Mouse (Mus musculus): Measurements from ENCODE around the gene Sept9.
A peak's percentile ranks its signal among the peaks of the same experiment; 100 is the strongest.

The Sept9 gene

DNA sequence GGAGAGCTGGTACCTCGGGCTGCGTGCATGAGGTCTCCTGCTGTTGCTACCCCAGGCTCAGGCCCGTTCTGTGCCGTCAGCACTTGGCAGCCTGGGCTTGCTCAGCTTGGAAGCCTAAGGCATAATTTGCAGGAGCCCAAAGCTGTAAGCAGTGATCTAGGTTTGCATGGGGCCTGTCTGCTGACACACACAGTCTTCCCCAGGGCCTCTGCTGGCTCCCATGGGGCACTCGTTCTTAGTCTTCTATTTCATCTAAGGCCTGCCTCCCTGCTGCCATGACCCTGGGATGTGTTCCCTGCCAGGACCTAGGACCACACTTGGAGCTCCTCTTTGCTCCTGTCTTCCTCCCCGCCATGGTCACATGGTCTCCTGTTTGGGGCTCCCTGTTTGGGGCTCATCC is 21.7 kb downstream of the Sept9 start:
- no peak for DNase-seq (ENCODE audit: low read depth, low spot score)

DNA sequence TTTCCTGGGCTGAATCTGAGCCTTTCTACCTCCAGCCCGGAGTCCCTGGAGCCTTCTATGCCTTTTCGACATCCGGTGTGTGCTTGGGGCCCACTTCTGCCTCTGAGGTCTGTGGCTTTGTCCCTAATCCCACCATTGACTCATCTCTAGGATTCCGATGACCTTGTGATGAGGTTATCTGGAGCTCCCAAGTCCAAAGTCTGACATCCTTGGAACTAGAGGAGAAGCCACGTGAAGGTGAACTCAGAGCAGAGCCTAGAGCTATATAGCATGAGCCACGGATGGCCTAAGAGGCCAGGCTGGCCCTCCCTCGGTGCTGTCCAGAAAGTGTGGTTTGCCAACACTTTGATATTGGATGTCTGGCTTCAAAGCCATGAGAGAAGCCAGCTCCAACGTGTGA is 23.4 kb downstream of the Sept9 start:
- DNase-seq (ENCODE audit: low read depth, low spot score): no peak

DNA sequence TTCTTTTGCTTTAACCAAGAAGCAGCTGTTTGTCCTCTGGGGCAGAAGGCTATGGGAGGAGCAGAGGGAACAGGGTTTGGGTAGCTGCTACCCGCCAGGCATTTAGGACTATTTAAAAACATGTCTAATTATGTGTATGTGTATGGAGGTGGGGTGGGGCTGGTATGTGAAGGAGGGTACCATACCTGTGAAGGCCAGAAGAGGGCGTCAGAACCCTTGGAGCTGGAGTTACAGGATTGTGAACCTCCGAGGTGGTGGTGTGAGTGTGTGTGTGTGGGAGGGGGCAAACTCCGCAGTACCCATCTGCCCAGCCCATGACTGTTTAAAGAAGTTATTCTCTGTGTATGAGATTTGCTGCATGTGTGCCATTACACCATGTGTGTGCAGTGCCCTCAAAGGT is 25.3 kb downstream of the Sept9 start:
- DNase-seq (ENCODE audit: low read depth, low spot score): peak; percentile 80

DNA sequence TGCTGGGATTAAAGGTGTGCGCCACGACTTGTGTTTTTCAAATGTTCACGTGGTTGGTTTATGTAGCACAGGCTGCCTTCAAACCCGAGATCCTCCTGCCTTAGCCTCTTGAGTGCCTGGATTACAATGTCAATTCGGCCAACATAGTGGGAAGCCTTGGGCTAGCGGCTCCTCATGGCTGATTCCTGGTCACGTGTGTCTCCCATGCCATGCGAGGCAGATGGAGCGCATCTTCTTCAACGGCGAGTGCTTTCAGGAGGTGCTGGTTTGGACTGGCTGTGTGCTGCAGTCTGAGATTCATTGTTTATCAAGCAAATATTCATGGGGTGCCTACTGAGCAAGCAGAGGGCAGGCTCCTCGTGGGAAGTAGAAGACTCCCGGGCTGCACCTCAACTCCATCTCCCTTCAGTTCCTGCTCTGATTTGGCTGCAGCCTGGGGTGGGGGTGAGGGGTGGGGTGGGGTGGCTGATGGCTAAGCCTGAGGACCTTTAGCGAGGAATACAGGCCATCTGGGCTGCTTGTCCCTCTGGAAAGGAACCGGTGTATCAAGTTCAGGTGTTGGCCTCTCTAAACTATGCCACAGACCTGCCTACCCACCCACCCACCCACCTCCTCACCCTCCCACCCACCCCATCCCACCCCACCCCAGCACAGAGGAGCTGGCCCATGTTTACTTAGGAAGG is 26.2 kb downstream of the Sept9 start:
- DNase-seq (ENCODE audit: low read depth, low spot score): peak; percentile 49

GRCm38 (mm10) chr11:117226214-117226535 is 26.7 kb downstream of the Sept9 start:
- DNase-seq (ENCODE audit: low read depth, low spot score): no peak

- DNase-seq (ENCODE audit: low read depth, low spot score): no peak
These were observed 28.7 kb downstream of the Sept9 start for GRCm38 (mm10) chr11:117228139-117228538.

GRCm38 (mm10) chr11:117231551-117231950 is 32.1 kb downstream of the Sept9 start:
- DNase-seq (ENCODE audit: low read depth, low spot score): no peak

GRCm38 (mm10) chr11:117232032-117232431 is 32.6 kb downstream of the Sept9 start:
- no peak for DNase-seq (ENCODE audit: low read depth, low spot score)

GRCm38 (mm10) chr11:117232886-117233458 is 33.5 kb downstream of the Sept9 start:
- DNase-seq (ENCODE audit: low read depth, low spot score): no peak

- no peak for DNase-seq (ENCODE audit: low read depth, low spot score)
These were observed 34.4 kb downstream of the Sept9 start for GRCm38 (mm10) chr11:117233818-117234217.

DNA sequence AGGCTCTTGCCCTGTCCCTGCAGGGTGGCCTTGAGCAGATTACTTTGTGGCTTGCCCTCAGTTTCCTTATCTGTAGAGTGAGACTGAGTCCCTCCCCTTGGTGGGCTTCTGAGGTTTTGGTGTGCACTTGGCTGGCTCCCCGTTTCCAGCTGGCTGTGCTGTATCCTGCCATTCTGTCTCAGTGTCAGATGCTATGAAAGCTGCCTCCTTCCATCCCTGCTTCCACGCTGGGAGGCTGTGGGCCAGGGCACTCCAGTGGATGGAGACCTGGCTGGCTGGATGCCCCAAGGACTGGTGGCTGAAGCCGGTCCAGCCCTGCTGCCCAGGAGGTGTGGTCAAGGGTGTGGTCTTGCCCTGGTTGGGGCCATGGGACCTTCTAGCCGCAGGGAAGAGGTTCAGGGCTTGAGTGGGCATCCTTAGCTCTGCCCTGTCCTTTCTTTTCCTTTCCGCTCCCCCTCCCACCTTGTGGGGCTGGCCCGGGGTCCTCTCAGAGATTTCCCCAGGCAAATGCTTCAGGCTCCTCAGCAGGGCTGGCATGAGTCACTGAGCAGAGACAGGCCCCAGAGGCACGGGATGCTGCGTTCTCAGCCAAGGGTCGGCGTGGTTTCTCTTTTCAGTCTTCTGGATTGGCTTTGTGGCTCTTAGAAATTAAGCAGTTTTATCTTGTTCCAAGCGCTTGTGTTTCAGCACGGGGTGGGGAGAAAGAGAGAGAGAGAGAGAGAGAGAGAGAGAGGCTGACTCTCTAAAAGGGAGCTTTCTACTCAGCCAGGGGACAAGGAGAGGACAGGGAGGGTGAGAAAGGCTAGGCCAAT is 35.8 kb downstream of the Sept9 start:
- DNase-seq (ENCODE audit: low read depth, low spot score): no peak

GRCm38 (mm10) chr11:117235898-117236459 is 36.5 kb downstream of the Sept9 start:
- no peak for DNase-seq (ENCODE audit: low read depth, low spot score)

DNA sequence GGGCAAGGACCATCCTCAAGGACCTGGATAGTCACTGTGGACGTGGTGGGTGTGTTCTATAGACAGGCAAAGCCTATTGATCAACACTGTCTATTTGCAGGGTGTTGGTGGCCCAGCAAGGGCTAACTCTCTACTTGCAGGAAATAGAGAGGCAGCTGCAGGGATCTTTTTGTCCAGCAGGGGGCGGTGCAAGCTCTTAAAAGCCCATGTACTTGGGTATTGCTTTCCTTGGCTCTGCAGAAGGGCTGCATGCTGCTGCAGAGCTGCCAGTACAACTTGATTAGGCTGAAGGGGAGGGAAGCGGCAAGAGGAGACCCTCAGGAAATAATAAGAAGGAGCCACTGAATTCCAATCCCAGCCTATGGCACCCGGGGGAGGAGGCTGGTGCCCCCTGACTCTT is 38.7 kb downstream of the Sept9 start:
- DNase-seq (ENCODE audit: low read depth, low spot score): peak; percentile 89

- DNase-seq (ENCODE audit: low read depth, low spot score): no peak
These were observed 40.2 kb downstream of the Sept9 start for GRCm38 (mm10) chr11:117239617-117240016.

GRCm38 (mm10) chr11:117240322-117240721 is 40.9 kb downstream of the Sept9 start:
- DNase-seq (ENCODE audit: low read depth, low spot score): no peak

DNA sequence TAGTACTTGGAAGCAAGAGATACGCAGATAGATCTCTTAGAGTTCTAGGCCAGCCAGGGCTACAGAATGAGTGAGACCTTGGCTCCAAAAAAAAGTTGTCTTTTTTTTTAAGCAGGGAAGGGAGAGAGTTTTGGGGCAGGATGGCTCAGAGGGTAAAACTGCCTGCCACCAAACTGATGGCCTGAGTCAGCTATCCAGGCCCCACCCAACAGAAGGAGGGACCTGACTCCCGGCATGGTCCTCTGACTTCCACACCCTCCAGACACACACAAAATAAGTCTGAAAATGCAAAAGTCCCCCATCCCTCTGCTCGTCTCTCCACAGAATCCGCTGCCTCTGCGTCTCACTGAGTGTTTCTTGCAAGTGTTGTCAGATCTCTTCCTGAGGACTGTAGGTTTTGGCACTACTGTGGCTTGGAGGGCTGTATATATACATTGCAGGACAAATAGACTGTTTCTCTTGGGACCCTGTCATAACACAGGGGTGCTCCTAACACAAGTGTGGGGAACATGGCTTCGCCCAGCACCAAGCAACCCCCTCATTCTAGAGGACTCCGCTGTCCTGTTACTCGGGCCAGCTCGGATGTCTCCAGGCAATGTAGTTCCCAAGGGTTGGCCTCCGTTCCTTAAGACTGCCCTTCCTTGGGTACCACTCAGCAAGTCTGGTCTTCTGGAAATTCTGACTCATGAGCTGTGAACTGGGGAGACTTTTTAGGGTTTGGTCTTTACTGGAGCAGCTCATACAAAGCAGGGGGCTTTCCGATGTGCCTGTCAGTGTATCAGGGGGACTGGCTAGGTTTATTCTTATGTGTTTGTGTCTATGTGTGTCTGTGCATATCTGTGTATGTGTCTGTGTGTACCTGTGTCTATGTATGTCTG is 41.6 kb downstream of the Sept9 start:
- DNase-seq (ENCODE audit: low read depth, low spot score): no peak

- no peak for DNase-seq (ENCODE audit: low read depth, low spot score)
These were observed 43.1 kb downstream of the Sept9 start for GRCm38 (mm10) chr11:117242339-117243084.

DNA sequence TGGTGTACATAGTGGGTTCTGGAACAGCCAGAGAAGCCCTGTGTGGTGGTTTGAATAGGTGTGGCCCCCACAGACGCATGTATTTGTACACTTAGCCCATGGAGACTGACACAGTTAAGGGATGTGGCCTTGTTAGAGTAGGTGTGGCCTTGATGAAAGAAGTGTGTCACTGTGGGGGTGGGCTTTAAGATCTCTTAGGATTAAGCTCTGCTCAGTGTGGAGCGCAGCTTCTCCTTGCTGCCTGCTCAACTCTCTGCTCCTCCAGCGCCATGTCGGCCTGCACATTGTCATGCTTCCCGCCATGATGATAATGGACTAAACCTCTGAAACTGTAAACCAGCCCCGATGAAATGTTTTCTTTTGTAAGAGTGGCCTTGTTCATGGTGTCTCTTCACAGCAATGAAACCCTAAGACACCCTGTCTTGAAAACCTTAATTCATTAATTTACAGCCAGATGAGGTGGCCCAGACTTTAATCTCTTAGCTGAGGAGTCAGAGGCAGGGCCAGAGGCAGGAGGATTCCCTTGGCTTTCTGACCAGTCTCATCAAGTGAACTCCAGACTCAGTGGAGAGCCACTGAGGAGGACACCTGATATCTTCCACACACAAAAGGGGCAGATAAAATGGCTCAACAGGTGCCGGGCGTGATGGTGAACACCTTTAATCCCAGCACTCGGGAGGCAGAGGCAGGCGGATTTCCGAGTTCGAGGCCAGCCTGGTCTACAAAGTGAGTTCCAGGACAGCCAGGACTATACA is 44.3 kb downstream of the Sept9 start:
- DNase-seq (ENCODE audit: low read depth, low spot score): peak; percentile 71

DNA sequence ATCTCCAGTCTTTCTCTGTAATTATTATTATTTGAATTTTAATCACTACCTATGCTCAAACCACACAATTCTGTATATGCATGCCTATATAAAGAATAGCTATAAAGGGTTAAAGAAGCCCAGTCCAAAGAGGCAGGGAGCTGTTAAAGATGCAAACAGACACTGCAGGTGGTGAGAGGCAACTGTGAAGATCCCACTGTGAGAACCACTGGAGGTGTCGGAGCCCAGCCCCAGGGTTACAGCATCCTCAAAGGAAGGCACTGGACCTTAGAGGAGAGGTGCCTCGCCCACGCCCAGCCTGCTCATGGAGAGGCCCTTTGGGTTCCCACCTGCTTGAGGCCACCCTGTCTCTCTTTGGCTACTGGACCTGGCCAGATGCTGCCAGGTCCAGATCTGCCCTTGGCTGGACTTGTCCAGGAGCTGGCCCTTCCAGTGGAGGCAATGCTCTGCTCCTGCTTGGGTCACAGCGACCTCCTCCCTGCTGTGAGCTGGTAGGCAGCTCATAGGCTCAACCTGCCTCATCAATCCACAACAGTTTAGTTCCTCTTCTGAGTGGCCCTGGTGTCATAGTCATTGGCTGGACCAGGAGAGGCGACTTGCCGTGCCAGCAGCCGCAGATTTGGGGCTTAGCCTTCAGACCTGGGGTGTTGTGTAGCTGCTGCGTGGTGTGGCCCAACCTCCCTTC is 45.7 kb downstream of the Sept9 start:
- peak; percentile 58 for DNase-seq (ENCODE audit: low read depth, low spot score)

DNA sequence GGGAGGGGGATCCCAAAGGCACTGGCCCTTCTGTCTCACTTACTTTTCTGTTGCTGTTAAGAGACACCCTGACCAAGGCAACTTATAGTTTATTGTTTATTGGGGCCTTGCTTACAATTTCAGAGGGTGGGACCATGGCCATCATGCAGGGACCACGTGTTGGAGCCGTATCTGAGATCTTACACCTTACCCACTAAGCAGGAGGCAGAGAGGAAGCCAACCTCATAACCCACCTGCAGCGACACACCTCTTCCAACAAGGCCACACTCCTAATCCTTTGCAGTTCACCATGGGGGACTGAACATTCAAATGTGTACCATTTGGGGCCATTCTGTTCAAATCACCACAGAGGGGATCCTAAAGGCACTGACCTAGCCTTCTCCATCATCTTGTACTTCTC is 46.4 kb downstream of the Sept9 start:
- DNase-seq (ENCODE audit: low read depth, low spot score): no peak

Measured in ZHBTc4 (cell line).